Mouse (Mus musculus) ES-Bruce4 (cell line): ENCODE results near the gene Nbea.

Experiments used
- EP300 ChIP-seq: IDR thresholded peaks from 2 replicates; pipeline ENCODE4 v1.6.1; 2011; ENCODE audit warnings: low read depth, low read length; ENCODE audit not compliant: insufficient read depth
- POLR2A ChIP-seq: IDR thresholded peaks from one replicate; pipeline ENCODE4 v1.8.1; 2011; ENCODE audit warnings: low read length; ENCODE audit not compliant: insufficient read depth

DNA sequence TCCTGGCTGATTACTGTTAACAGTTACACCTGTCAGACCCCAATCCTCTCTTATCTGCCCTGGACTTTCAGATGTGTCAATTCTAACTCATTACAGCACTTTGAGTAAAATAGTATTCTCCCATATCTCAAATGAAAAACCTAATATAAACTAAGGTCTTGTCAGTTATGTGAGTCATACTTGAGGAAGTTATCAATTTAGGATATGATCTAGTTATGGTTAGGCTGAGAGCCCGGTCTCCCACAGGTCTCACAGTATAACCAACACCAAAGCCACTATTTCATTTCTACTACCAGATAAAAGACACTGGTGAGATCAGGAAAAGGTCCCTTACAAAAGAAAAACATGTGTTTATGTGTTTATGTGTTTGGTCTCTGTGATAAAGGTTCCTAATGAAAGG lies 4.7 kb upstream of the Nbea start:
- no peak for TF ChIP-seq EP300
- TF ChIP-seq POLR2A = no peak
